Mouse (Mus musculus) limb, embryonic 11.5 days (tissue): Measurements from ENCODE around the gene Rgs14. TPM values are rescaled to one million over a fixed set of nuclear protein-coding genes. Genes with fewer than 3 reads are reported as not detected.

Source experiments
- ATAC-seq: fragments of 200-750 bp; cut with Nextera tagmentation; 2 replicates; pipeline ENCODE4 v1.8.0; 2017; ENCODE audit warnings: low read depth; ENCODE audit not compliant: insufficient number of reproducible peaks, low FRiP score, low TSS enrichment
- DNase-seq: peaks from one replicate; pipeline ENCODE4 v3.0.0-alpha.2; 2015; ENCODE audit warnings: low spot score
- H3K27ac ChIP-seq: fragments of 300-500 bp; sonication (generic); replicated peaks from 2 replicates; pipeline ENCODE4 v1.5.1; 2014; ENCODE audit warnings: low read depth, mild to moderate bottlenecking, low read length
- H3K27me3 ChIP-seq: fragments of 300-500 bp; sonication (generic); 2 replicates; pipeline ENCODE4 v1.6.1; 2014; ENCODE audit warnings: mild to moderate bottlenecking, low read length, mixed read lengths; ENCODE audit not compliant: control insufficient read depth, insufficient read depth
- H3K36me3 ChIP-seq: fragments of 300-500 bp; sonication (generic); 2 replicates; pipeline ENCODE4 v1.6.1; 2014; ENCODE audit warnings: mild to moderate bottlenecking, low read length, moderate library complexity, mixed read lengths; ENCODE audit not compliant: control insufficient read depth, insufficient read depth
- H3K4me1 ChIP-seq: fragments of 300-500 bp; sonication (generic); 2 replicates; pipeline ENCODE4 v1.6.1; 2014; ENCODE audit warnings: low read length, mixed read lengths; ENCODE audit not compliant: control insufficient read depth, insufficient read depth
- H3K4me2 ChIP-seq: fragments of 300-500 bp; sonication (generic); 2 replicates; pipeline ENCODE4 v1.6.1; 2014; ENCODE audit warnings: low read depth, mild to moderate bottlenecking, moderate library complexity; ENCODE audit not compliant: severe bottlenecking
- H3K4me3 ChIP-seq: fragments of 300-500 bp; sonication (generic); 2 replicates; pipeline ENCODE4 v1.5.1; 2014; ENCODE audit warnings: low read depth, low read length
- H3K9ac ChIP-seq: fragments of 300-500 bp; sonication (generic); 2 replicates; pipeline ENCODE4 v1.6.1; 2014; ENCODE audit warnings: mild to moderate bottlenecking, low read length
- H3K9me3 ChIP-seq: fragments of 300-500 bp; sonication (generic); 2 replicates; pipeline ENCODE4 v1.6.1; 2016; ENCODE audit warnings: low read length; ENCODE audit not compliant: control insufficient read depth
- WGBS: fragments of 180-500 bp; shearing (Covaris S2); extraction: QIAGEN DNeasy Blood & Tissue Kit; methylation state at CpG from one replicate; pipeline ENCODE4 v1.1.7; 2014; 5-methylcytosine and 5-hydroxymethylcytosine counted together
- polyA plus RNA-seq: library from polyadenylated mRNA; unstranded; fragments of >200 nt; fragmentation: Nextera tagmentation; extraction: Ambion mirVana; gene quantifications from 2 replicates; pipeline ENCODE4 v1.2.1, GENCODE M21; 2014

Gene Rgs14
- polyA plus RNA-seq, 1 experiment from 2014 or later = 0.97 TPM

DNA sequence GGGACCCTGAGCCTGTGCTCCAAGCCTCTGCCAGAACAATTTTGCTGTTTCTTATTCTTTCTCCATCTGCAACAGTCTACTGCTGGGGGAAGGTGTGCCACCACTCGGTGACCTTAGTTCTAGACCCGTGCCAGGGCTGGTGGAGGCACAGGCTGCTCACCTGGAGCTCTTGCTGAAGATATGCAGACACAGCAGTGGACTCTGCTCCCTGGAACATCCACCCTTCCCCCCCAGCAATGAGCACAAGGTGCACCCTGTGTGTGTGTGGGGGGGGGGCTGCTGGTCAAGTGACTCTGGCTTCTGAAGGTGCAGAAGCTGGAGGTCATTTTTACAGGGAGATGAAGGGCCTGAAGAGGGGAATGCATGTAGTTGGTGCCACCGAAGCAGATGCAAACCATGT is 21.1 kb downstream of the Rgs14 start:
- no peak overlapping the region for H3K4me3 ChIP-seq
- DNase-seq = no peak
- no peak overlapping the region for H3K4me2 ChIP-seq
- H3K27me3 ChIP-seq = no peaks in the 10 kb centered on the region
- no peak overlapping the region for H3K27ac ChIP-seq
- 75% methylated on average over 3 of the region's 3 CpGs for WGBS
- no peak overlapping the region for H3K9ac ChIP-seq
- no peak for ATAC-seq
- no peaks in the 10 kb centered on the region for H3K4me1 ChIP-seq
- no peaks in the 10 kb centered on the region for H3K9me3 ChIP-seq
- H3K36me3 ChIP-seq = no peaks in the 10 kb centered on the region

DNA sequence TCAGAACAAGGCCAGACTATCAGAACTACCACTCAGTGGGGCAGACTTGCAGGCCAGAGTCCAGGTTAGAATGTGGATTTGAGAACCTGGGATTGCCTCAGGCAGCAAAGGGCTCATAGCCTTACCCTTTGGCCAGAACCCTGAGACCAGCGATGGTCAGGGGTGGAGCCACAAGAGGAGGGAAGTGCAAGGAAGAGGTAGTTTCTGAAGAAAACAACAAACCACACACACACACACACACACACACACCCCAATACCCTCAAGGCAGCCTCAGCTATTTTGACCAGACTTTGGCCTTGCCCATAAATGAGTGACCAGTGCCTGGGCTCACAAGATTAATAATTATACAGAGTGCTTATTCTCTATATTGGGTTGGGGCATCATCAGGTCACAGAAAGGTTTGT is 22.1 kb downstream of the Rgs14 start:
- H3K4me3 ChIP-seq = no peak overlapping the region
- no peak overlapping the region for H3K27ac ChIP-seq
- H3K9ac ChIP-seq = no peak overlapping the region
- ATAC-seq (no peak), DNase-seq (no peak)
- H3K9me3 ChIP-seq = no peaks in the 10 kb centered on the region
- no peak overlapping the region for H3K4me2 ChIP-seq
- H3K4me1 ChIP-seq = no peaks in the 10 kb centered on the region
- WGBS = 88% methylated on average over 1 of the region's 1 CpGs
- no peaks in the 10 kb centered on the region for H3K27me3 ChIP-seq
- H3K36me3 ChIP-seq = no peaks in the 10 kb centered on the region

DNA sequence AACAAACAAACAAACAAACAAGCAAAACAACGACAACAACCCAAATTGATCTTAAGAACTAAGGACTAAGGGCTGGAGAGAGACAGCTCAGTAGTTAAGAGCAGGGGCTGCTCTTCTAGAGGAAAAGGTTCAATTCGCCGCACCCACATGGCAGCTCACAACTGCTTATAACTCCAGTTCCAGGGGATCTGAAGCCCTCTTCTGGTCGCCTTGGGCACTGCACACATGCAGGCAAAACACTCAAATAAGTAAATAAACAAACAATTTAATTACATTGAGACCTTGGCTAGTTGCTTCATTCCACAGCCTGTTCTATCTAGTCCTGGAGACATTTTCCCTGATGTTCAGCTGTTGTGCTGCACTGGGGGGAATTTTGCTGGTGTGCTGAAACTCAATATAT is 23.4 kb downstream of the Rgs14 start:
- Histone ChIP-seq H3K9me3 (no peaks in the 10 kb centered on the region), H3K4me1 (no peaks in the 10 kb centered on the region), H3K9ac (no peak overlapping the region), H3K36me3 (no peaks in the 10 kb centered on the region), H3K4me3 (no peak overlapping the region), H3K27me3 (no peaks in the 10 kb centered on the region), H3K27ac (no peak overlapping the region), H3K4me2 (no peak overlapping the region)
- no peak for DNase-seq
- ATAC-seq = no peak
- 72% methylated on average over 4 of the region's 4 CpGs for WGBS

DNA sequence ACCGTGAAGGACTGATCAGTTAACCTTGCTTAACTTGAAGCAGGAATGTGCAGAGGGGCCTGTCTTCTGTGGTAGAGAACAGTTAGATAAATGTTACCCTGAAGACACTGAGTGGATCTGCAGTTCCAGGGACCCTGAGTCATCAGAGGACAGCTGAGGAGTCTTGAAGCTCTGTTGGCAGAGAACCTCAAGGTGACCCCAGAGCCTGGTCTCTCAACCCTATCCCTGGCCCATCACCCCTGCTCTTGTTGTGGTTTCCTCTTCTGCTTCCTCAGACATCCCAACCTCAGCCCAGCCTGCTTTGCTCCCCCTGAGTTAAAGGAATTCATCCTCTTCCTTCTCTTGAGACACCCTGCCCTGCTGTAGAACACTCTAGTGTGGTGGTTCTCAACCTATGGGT is 28.6 kb downstream of the Rgs14 start, which contains the start of gene Slc34a1:
TSS of gene Slc34a1 (plus strand) at position 100 of the 400 bp plus-strand sequence.
- no peak for DNase-seq
- Histone ChIP-seq H3K27me3 (no peaks in the 10 kb centered on the region), H3K4me3 (no peak within 1 kb of the TSS), H3K9ac (no peak within 1 kb of the TSS), H3K27ac (no peak within 1 kb of the TSS), H3K4me1 (no peaks in the 10 kb centered on the region), H3K9me3 (no peaks in the 10 kb centered on the region), H3K4me2 (no peak within 1 kb of the TSS), H3K36me3 (no peaks in the 10 kb centered on the region)
- ATAC-seq = no peak
- whole genome bisulfite sequencing = 89% methylated on average over 1 of the region's 1 CpGs

DNA sequence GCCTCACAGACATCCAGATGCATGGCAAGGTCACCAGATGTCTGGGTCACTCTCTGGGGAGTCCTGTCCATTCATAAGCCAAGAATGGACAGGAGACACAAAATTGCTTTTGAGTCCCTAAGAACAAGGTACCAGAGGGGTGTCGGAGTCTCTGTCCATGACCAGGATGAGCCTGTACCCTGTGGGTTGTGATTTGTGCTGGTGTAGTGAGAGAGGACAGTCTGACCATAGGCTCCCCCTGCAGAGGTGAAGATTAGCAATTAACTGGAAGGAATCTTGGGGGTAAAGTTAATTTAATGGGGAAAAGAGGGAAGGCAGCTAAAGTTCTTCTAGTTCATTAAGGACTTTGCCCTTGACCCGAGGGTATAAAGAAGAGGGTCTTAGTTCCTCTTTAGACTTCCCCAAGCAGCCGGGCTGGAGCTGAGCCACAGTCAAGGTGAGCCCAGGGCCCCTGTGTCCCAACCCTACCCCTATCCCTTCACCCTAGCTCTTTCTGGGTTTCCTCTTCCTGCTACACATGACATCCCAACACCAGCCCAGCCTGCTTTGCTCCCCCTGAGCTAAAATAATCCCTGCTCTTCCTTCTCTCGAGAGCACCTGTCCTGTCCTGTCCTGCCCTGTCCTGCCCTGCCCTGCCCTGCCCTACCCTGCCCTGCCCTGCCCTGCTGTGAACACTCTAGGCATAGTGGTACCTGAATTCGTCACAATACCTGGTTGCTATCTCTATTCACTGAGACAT is 29.9 kb downstream of the Rgs14 start:
- Histone ChIP-seq H3K27ac (no peak overlapping the region), H3K27me3 (no peaks in the 10 kb centered on the region), H3K9ac (no peak overlapping the region), H3K36me3 (no peaks in the 10 kb centered on the region), H3K4me2 (no peak overlapping the region), H3K4me1 (no peaks in the 10 kb centered on the region), H3K9me3 (no peaks in the 10 kb centered on the region), H3K4me3 (no peak overlapping the region)
- WGBS = 73% methylated on average over 5 of the region's 5 CpGs
- DNase-seq (no peak), ATAC-seq (no peak)

DNA sequence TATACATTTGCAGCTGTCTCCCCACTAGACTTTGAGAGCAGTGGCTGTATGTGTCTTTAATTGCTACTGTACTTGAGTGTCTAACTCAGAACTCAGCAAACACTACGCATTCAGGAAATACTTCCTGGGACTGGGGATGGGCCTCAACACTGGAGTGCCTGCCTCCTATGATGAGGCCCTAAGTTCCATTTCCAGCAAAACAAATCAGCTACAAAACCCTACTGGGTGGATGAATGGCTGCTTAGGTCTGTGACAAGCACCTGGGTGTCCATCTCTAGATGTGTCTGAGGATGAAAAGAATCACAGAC is 30.5 kb downstream of the Rgs14 start:
- 88% methylated on average over 1 of the region's 1 CpGs for WGBS
- Histone ChIP-seq H3K27ac (no peak overlapping the region), H3K9me3 (no peaks in the 10 kb centered on the region), H3K4me3 (no peak overlapping the region), H3K4me2 (no peak overlapping the region), H3K4me1 (no peaks in the 10 kb centered on the region), H3K36me3 (no peaks in the 10 kb centered on the region), H3K27me3 (no peaks in the 10 kb centered on the region), H3K9ac (no peak overlapping the region)
- DNase-seq (no peak), ATAC-seq (no peak)

DNA sequence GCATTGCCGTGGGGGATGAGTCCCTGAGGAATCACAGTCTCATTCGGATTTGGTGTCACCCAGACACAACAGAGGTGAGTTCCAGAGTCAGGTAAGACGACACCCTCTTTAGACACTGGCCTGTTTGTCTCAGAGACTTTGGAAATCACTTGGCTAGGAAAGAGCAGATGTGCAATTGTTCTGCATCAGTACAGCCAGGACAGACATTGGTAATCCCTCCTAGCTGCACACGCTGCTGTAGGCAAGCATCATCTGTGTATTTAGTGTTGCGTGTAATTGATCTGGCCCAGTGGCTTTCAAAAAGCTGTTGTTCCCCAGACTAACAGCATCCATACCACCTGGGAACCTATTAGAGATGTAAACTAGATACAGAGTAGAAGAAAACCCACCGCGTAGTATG is 33.7 kb downstream of the Rgs14 start:
- Histone ChIP-seq H3K36me3 (no peaks in the 10 kb centered on the region), H3K9ac (no peak overlapping the region), H3K4me3 (no peak overlapping the region), H3K9me3 (no peaks in the 10 kb centered on the region), H3K27ac (no peak overlapping the region), H3K4me1 (no peaks in the 10 kb centered on the region), H3K4me2 (no peak overlapping the region), H3K27me3 (no peaks in the 10 kb centered on the region)
- WGBS = 85% methylated on average over 7 of the region's 7 CpGs
- no peak for ATAC-seq
- no peak for DNase-seq

DNA sequence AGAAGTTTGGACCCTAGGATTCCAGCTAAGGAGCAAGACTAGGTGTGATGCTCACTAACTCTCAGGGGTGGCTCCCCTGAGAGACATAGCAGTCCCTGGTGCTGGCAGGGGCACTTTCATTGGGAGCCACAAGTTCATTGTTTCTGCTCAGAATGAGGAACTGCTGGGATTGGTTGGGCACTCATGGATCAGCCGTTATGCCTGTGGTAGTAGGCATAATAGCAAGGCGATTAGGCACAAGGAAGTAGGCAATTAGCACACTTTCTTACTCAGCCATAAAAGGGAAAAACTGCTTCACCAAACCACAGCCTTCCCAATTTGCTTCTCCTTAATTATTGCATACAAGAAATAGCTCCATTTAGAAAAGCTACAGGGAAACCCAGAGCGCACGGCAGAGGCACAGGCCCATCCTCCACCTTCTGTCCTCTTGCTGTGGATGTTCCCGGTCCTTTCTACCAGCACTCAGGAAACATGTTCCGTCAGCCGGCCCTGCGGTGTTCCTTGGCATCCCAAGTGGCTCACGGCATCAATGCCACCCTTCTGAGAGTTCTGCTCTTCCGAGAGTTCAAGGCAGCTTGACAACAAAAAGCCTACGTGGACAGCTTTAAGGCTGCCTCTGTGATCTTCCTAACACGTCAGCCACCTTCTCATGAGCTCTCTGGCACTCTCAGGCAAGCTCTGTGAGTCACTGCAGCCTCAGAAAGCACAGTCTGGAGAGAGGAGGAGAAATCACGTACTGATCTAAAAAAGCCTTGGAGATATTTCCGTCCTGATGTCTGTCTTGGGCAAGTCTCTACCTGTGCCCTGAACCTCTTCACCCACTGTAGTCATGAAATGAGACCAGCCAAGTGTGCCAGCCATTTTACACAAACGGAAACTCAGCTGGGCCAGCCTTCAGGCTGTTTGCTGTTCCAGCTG is 34.7 kb downstream of the Rgs14 start:
- Histone ChIP-seq H3K27ac (no peak overlapping the region), H3K4me2 (no peak overlapping the region), H3K9ac (no peak overlapping the region), H3K9me3 (no peaks in the 10 kb centered on the region), H3K27me3 (no peaks in the 10 kb centered on the region), H3K4me1 (no peaks in the 10 kb centered on the region), H3K4me3 (no peak overlapping the region), H3K36me3 (no peaks in the 10 kb centered on the region)
- no peak for ATAC-seq
- no peak for DNase-seq
- WGBS = 67% methylated on average over 15 of the region's 15 CpGs
